Mouse (Mus musculus): ENCODE measurements around the gene Cabp1. TPM values are rescaled to one million over a fixed set of nuclear protein-coding genes. Genes with fewer than 3 reads are reported as not detected.

Gene Cabp1
- polyA plus RNA-seq, 1 experiment: not detected

GRCm38 (mm10) chr5:115194626-115195221 lies 543 bp upstream of the Cabp1 start:
- Histone ChIP-seq H3K27ac (ENCODE audit: insufficient read depth, low read depth, low read length) (no peak overlapping the region), H3K4me1 (ENCODE audit: control insufficient read depth, insufficient read depth, low read length) (peaks cover 20% of the 10 kb centered on the region), H3K4me3 (ENCODE audit: insufficient read depth, low read depth, low read length) (0 out of 2 replicates have a peak overlapping the region, but pooled peaks have one; percentile 73)
- TF ChIP-seq CTCF (IDR thresholded peaks at IDR 0.05; ENCODE audit: insufficient read depth, low read depth, low read length) (no peak), POLR2A (IDR thresholded peaks at IDR 0.05; ENCODE audit: insufficient read depth, low read depth, low read length) (no peak)
- 15% methylated on average over 12 of the region's 12 CpGs for WGBS

DNA sequence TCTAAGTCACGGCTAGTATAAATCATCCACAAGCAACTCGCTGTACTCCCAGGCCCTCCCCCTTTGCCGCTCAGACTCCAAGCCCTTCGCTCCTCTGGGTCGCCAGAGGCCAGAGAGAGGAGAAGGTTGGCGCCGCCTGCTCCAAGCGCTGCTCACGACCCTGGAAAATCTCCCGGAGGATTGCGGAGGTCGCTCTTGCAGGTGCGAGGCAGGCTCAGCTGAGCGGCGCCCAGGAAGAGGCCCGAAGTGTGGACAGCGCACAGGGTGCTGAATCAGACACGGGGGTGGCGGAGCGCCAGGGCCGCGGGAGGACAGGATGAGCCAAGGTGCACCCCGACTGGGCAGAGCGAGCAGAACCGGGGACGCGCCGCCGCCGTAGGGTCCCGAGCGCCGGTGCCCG lies 955 bp downstream of the Cabp1 start:
- peaks cover 20% of the 10 kb centered on the region for H3K4me1 ChIP-seq (ENCODE audit: control insufficient read depth, insufficient read depth, low read length)
- WGBS: 1% methylated on average over 34 of the region's 34 CpGs
- no peak overlapping the region for H3K27ac ChIP-seq (ENCODE audit: insufficient read depth, low read depth, low read length)
- H3K4me3 ChIP-seq (ENCODE audit: insufficient read depth, low read depth, low read length): peak overlapping the region; percentile 73
- TF ChIP-seq POLR2A (IDR thresholded peaks at IDR 0.05; ENCODE audit: insufficient read depth, low read depth, low read length): no peak
- TF ChIP-seq CTCF (IDR thresholded peaks at IDR 0.05; ENCODE audit: insufficient read depth, low read depth, low read length): no peak

- H3K4me1 ChIP-seq (ENCODE audit: control insufficient read depth, insufficient read depth, low read length): peaks cover 20% of the 10 kb centered on the region
- H3K4me3 ChIP-seq (ENCODE audit: insufficient read depth, low read depth, low read length): peak overlapping the region; percentile 73
- 30% methylated on average over 7 of the region's 7 CpGs for whole genome bisulfite sequencing
- TF ChIP-seq POLR2A (IDR thresholded peaks at IDR 0.05; ENCODE audit: insufficient read depth, low read depth, low read length): no peak
- no peak overlapping the region for H3K27ac ChIP-seq (ENCODE audit: insufficient read depth, low read depth, low read length)
These were observed 1.4 kb downstream of the Cabp1 start for GRCm38 (mm10) chr5:115192828-115193195.

DNA sequence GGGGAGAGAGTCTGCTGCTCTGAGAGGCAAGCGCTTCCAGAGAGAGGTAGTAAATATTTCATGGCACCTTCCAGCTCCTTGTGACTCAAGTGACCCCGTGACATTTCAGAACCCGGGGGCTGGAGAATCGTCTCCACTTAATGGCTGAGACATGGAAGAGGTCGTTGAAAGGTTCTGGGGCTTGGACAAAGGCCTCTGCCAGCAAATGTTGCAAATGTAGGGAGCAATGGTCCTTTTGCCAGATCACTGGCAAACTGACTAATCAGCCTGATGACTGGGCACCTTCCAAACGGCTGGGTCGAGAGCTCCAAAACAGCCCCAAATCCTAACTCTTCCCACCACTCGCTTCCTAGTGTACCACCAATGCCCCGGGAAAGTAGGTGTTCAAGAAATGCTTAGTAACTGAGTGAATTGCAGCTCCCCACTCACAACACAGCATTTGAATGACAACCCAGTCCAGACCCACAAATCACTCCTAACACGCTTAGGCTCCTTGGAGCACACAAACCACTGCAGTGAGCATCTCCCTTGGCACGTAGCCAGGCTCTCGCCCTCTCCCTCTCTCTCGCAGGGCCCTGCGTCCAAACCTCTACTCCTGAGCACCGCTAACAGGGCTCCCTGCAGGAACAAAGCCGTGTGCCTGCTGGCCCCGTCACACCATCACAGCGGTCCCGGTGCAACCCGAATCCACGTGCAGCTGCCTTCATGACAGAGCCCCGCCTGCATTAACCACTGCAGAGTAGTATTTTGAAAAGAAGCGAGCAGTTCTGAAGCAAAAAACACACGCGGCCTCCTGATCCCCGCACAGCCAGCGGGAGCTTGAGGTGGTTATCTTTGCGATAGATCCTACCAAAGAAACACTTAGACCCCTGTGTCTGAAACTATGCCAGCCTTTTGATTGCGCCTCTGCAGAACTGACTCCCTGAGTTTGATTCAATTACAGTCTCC lies 2.0 kb downstream of the Cabp1 start:
- H3K4me3 ChIP-seq (ENCODE audit: insufficient read depth, low read depth, low read length): peak overlapping the region; percentile 73
- 29% methylated on average over 29 of the region's 29 CpGs for WGBS
- TF ChIP-seq CTCF (IDR thresholded peaks at IDR 0.05; ENCODE audit: insufficient read depth, low read depth, low read length): no peak
- TF ChIP-seq POLR2A (IDR thresholded peaks at IDR 0.05; ENCODE audit: insufficient read depth, low read depth, low read length): no peak
- peaks cover 26% of the 10 kb centered on the region for H3K4me1 ChIP-seq (ENCODE audit: control insufficient read depth, insufficient read depth, low read length)
- H3K27ac ChIP-seq (ENCODE audit: insufficient read depth, low read depth, low read length): no peak overlapping the region

DNA sequence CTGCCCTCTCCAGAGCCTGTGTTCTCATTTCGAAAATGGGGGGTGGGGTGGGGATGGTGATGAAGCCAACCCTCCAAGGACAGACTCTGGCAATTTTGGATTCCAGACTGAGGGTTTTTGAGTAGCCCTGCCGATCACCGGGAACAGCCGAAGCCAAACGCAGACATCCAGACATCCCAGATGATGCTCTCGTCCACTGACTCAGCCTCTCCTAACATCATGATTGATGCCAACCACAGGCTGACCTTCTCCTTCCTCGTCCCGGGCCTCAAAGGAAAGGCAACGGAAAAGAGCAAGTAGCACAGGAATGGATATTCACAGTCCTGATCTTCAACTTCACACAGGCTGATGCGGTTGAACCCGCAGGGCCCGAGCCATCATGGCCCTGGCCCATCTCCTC lies 4.1 kb downstream of the Cabp1 start:
- no peak for TF ChIP-seq CTCF (IDR thresholded peaks at IDR 0.05; ENCODE audit: insufficient read depth, low read depth, low read length)
- Histone ChIP-seq H3K4me1 (ENCODE audit: control insufficient read depth, insufficient read depth, low read length) (peaks cover 35% of the 10 kb centered on the region), H3K4me3 (ENCODE audit: insufficient read depth, low read depth, low read length) (no peak overlapping the region), H3K27ac (ENCODE audit: insufficient read depth, low read depth, low read length) (no peak overlapping the region)
- WGBS: 91% methylated on average over 12 of the region's 12 CpGs

GRCm38 (mm10) chr5:115188824-115189223 lies 5.4 kb downstream of the Cabp1 start:
- Histone ChIP-seq H3K4me1 (ENCODE audit: control insufficient read depth, insufficient read depth, low read length) (peaks cover 36% of the 10 kb centered on the region), H3K4me3 (ENCODE audit: insufficient read depth, low read depth, low read length) (no peak overlapping the region), H3K27ac (ENCODE audit: insufficient read depth, low read depth, low read length) (no peak overlapping the region)
- TF ChIP-seq CTCF (IDR thresholded peaks at IDR 0.05; ENCODE audit: insufficient read depth, low read depth, low read length): peak; percentile 47; the same call in 1 of the 2 replicates
- TF ChIP-seq POLR2A (IDR thresholded peaks at IDR 0.05; ENCODE audit: insufficient read depth, low read depth, low read length): no peak
- 39% methylated on average over 5 of the region's 5 CpGs for WGBS

GRCm38 (mm10) chr5:115187188-115188131 lies 6.7 kb downstream of the Cabp1 start:
- peaks cover 30% of the 10 kb centered on the region for H3K4me1 ChIP-seq (ENCODE audit: control insufficient read depth, insufficient read depth, low read length)
- peak; percentile 77 for TF ChIP-seq CTCF (IDR thresholded peaks at IDR 0.05; ENCODE audit: insufficient read depth, low read depth, low read length)
- TF ChIP-seq POLR2A (IDR thresholded peaks at IDR 0.05; ENCODE audit: insufficient read depth, low read depth, low read length): no peak
- 13% methylated on average over 26 of the region's 26 CpGs for WGBS
- no peak overlapping the region for H3K27ac ChIP-seq (ENCODE audit: insufficient read depth, low read depth, low read length)
- no peak overlapping the region for H3K4me3 ChIP-seq (ENCODE audit: insufficient read depth, low read depth, low read length)

GRCm38 (mm10) chr5:115186371-115187073 lies 7.7 kb downstream of the Cabp1 start:
- H3K4me3 ChIP-seq (ENCODE audit: insufficient read depth, low read depth, low read length): no peak overlapping the region
- 25% methylated on average over 17 of the region's 17 CpGs for WGBS
- TF ChIP-seq CTCF (IDR thresholded peaks at IDR 0.05; ENCODE audit: insufficient read depth, low read depth, low read length): no peak
- TF ChIP-seq POLR2A (IDR thresholded peaks at IDR 0.05; ENCODE audit: insufficient read depth, low read depth, low read length): no peak
- H3K27ac ChIP-seq (ENCODE audit: insufficient read depth, low read depth, low read length): no peak overlapping the region; the same call in 1 of the 2 replicates
- H3K4me1 ChIP-seq (ENCODE audit: control insufficient read depth, insufficient read depth, low read length): peaks cover 24% of the 10 kb centered on the region

All from olfactory bulb, adult 2 months (tissue).